Mouse (Mus musculus) effector memory CD4-positive, alpha-beta T cell, adult 7 months (primary cell): Measurements from ENCODE around the gene Timm17b. TPM values are rescaled to one million over a fixed set of nuclear protein-coding genes. Genes with fewer than 3 reads are reported as not detected.

Source experiments
- polyA plus RNA-seq: library from polyadenylated mRNA; unstranded; fragments of 100-300 nt; shearing (Covaris generic); gene quantifications from one replicate; pipeline ENCODE4 v1.2.1, GENCODE M21; 2017

Timm17b gene
- 93.8 TPM for polyA plus RNA-seq

GRCm38 (mm10) chrX:7898880-7899874 lies at the start of gene Timm17b, which contains the start of gene Pqbp1:
Timm17b (plus strand) TSS chrX:7899357.
Pqbp1 (minus strand) TSS chrX:7899269.

GRCm38 (mm10) chrX:7878007-7878419 lies 21.1 kb upstream of the Timm17b start, which contains the start of gene Pim2:
Pim2 (plus strand) TSS chrX:7878262.

DNA sequence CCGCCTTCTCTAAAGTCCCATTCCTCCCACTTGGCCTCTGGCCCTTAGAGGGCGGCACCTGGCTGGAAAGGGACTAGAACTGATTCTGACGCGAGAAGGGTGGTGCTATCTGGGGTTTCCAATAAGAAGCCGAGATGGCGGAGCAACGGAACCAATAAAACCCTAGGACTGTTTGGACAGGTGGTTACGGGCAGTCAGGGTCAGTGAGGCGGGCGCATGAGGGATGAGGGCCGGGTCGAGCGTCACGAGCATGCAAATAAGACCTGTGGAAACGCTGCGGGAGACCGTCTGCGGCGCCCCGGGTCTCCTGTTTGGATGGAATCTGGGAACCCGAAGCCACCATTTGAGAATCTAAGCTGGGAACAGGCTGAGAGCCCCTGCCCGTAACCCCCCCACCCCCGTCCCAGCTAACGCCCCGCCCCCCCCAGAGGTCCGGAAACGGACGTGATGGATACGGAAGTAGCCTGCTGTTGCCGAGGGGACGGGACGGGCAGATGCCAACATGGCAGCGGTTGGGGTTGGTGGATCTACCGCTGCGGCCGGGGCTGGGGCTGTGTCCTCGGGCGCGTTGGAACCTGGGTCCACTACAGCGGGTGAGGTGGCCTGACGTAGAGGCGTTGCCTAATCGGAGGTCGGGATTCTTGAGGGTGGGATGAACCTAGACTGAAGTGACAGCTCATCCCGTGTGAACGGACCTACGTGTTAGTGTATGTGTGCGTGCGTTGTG lies 15.2 kb upstream of the Timm17b start, which contains the start of gene Slc35a2:
Slc35a2 (plus strand) TSS at position 188 of the 727 bp plus-strand sequence.

GRCm38 (mm10) chrX:7907735-7908134 lies 8.6 kb downstream of the Timm17b start, which contains the start of gene Gm10491:
Gm10491 (minus strand) TSS chrX:7907835.

GRCm38 (mm10) chrX:7909242-7909641 lies 10.1 kb downstream of the Timm17b start, which contains the start of gene Gm10490:
Gm10490 (plus strand) TSS chrX:7909542.

GRCm38 (mm10) chrX:7919601-7920383 lies 20.6 kb downstream of the Timm17b start, which contains the start of gene Pcsk1n:
Pcsk1n (plus strand) TSS chrX:7919822.

GRCm38 (mm10) chrX:7928270-7928790 lies 29.2 kb downstream of the Timm17b start, which contains the start of gene Eras:
Eras (minus strand) TSS chrX:7928607.

DNA sequence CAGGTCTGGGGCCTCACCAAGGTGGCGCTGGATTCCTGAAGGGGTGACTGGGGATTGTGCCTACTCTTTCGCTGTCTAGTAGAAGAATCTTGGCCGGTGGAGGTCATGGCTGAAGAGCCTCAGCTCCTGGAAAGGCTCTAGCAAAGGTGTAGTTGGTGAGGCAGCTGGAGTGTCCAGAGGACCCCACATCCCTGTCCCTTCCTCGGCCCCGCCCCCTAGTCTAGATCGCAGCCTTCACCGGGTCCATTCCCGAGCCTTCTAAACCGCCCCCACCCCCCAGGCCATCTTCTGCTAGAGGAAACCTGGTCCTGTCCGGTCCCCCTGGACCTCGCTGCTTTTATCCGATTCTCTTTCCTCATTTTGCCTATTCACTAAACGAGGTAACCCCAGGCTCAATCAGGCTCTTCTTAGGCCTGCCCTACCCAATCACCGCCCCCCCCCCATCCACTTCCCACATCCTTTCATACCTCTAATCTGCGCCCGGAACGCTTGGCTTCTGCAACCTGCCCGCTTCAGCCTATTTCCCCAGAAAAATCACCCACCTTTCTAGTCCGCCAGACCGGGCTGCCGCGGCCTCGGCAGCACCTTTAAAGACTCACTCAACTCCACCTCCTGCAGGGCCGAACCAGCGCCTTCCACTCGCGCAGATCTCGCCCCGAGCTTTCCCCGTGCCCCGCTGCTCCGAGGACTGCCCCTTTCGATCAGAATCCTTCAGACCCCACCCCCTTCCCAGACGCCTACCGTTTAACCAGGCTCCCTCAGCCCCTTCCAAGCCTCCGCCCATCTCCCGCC lies 48.1 kb downstream of the Timm17b start, which contains the start of gene Hdac6:
Hdac6 (minus strand) TSS at position 782 of the 792 bp plus-strand sequence.

Other genes starting within 250 kb of the Timm17b start
- gene Prickle3, start 242.1 kb upstream of the Timm17b start, polyA plus RNA-seq, result 21.7 TPM
- 39.3 TPM for gene Plp2, start 228.0 kb upstream of the Timm17b start, polyA plus RNA-seq
- 0.35 TPM for gene Magix, start 218.1 kb upstream of the Timm17b start, polyA plus RNA-seq
- gene Gpkow, start 202.2 kb upstream of the Timm17b start, polyA plus RNA-seq, result 78.2 TPM
- 93.4 TPM for gene Wdr45, start 185.0 kb upstream of the Timm17b start, polyA plus RNA-seq
- not detected for gene Gm45208, start 177.1 kb upstream of the Timm17b start, polyA plus RNA-seq
- 31.4 TPM for gene Praf2, start 170.9 kb upstream of the Timm17b start, polyA plus RNA-seq
- gene Ccdc120, start 148.5 kb upstream of the Timm17b start, polyA plus RNA-seq, result not detected
- 85.1 TPM for gene Tfe3, start 136.8 kb upstream of the Timm17b start, polyA plus RNA-seq
- 124 TPM for gene Gripap1, start 109.6 kb upstream of the Timm17b start, polyA plus RNA-seq
- gene Kcnd1, start 77.1 kb upstream of the Timm17b start, polyA plus RNA-seq, result not detected
- 202 TPM for gene Otud5, start 58.0 kb upstream of the Timm17b start, polyA plus RNA-seq
- gene Pim2, start 21.1 kb upstream of the Timm17b start, polyA plus RNA-seq, result 320 TPM
- gene Slc35a2, start 15.3 kb upstream of the Timm17b start, polyA plus RNA-seq, result 52.3 TPM
- 158 TPM for gene Pqbp1, start 88 bp upstream of the Timm17b start, polyA plus RNA-seq
- not detected for gene Gm10491, start 8.5 kb downstream of the Timm17b start, polyA plus RNA-seq
- gene Gm10490, start 10.2 kb downstream of the Timm17b start, polyA plus RNA-seq, result not detected
- not detected for gene Pcsk1n, start 20.5 kb downstream of the Timm17b start, polyA plus RNA-seq
- gene Eras, start 29.2 kb downstream of the Timm17b start, polyA plus RNA-seq, result not detected
- gene Hdac6, start 48.5 kb downstream of the Timm17b start, polyA plus RNA-seq, result 15.1 TPM
- gene Gata1, start 78.7 kb downstream of the Timm17b start, polyA plus RNA-seq, result not detected
- gene Glod5, start 119.1 kb downstream of the Timm17b start, polyA plus RNA-seq, result not detected
- gene Suv39h1, start 175.4 kb downstream of the Timm17b start, polyA plus RNA-seq, result 28.2 TPM
- 33.1 TPM for gene Was, start 191.1 kb downstream of the Timm17b start, polyA plus RNA-seq
- gene Wdr13, start 233.5 kb downstream of the Timm17b start, polyA plus RNA-seq, result 23.0 TPM
- 857 TPM for gene Rbm3, start 246.5 kb downstream of the Timm17b start, polyA plus RNA-seq